Mouse (Mus musculus) small intestine, adult 2 months (tissue): ENCODE measurements at regions not wholly inside any gene's neighbourhood (a gene's known extent, or its start where the extent isn't known, plus 50 kb on each side); places are given as distances from the start of the nearest gene placed in this dataset.

Source experiments
- H3K27ac ChIP-seq: fragments of 200-500 bp; 2 replicates; pipeline ENCODE4 v1.5.1; 2012; ENCODE audit warnings: low read depth, low read length, control low read depth, inconsistent platforms; ENCODE audit not compliant: insufficient read depth
- H3K27me3 ChIP-seq: fragments of 200-500 bp; 2 replicates; pipeline ENCODE4 v1.6.1; 2012; ENCODE audit warnings: mild to moderate bottlenecking, moderate library complexity, low read length, inconsistent platforms; ENCODE audit not compliant: control insufficient read depth, insufficient read depth
- H3K36me3 ChIP-seq: fragments of 200-500 bp; 2 replicates; pipeline ENCODE4 v1.6.1; 2012; ENCODE audit warnings: mild to moderate bottlenecking, low read length, control low read depth, inconsistent platforms; ENCODE audit not compliant: control insufficient read depth, insufficient read depth
- H3K4me1 ChIP-seq: fragments of 200-500 bp; 2 replicates; pipeline ENCODE4 v1.6.1; 2012; ENCODE audit warnings: low read length, inconsistent platforms, mixed read lengths; ENCODE audit not compliant: control insufficient read depth, insufficient read depth, insufficient read length
- H3K4me3 ChIP-seq: fragments of 200-500 bp; 2 replicates; pipeline ENCODE4 v1.5.1; 2012; ENCODE audit warnings: low read depth, mild to moderate bottlenecking, control low read depth, inconsistent platforms, low read length, moderate library complexity
- CTCF ChIP-seq: fragments of 200-500 bp; IDR thresholded peaks from 2 replicates; pipeline ENCODE4 v1.5.1; 2012; ENCODE audit warnings: low read depth, mild to moderate bottlenecking, control low read depth, inconsistent platforms, low read length, moderate library complexity, mixed read lengths; ENCODE audit not compliant: insufficient replicate concordance, insufficient read length; ENCODE audit errors: extremely low read depth
- POLR2A ChIP-seq: fragments of 200-500 bp; IDR thresholded peaks from 2 replicates; pipeline ENCODE4 v1.6.1; 2012; ENCODE audit warnings: low read depth, mild to moderate bottlenecking, control low read depth, inconsistent platforms, low read length, moderate library complexity
- WGBS: fragments of 180-500 bp; shearing (Covaris S2); methylation state at CpG from one replicate; pipeline ENCODE4 v1.1.7; 2018; 5-methylcytosine and 5-hydroxymethylcytosine counted together

DNA sequence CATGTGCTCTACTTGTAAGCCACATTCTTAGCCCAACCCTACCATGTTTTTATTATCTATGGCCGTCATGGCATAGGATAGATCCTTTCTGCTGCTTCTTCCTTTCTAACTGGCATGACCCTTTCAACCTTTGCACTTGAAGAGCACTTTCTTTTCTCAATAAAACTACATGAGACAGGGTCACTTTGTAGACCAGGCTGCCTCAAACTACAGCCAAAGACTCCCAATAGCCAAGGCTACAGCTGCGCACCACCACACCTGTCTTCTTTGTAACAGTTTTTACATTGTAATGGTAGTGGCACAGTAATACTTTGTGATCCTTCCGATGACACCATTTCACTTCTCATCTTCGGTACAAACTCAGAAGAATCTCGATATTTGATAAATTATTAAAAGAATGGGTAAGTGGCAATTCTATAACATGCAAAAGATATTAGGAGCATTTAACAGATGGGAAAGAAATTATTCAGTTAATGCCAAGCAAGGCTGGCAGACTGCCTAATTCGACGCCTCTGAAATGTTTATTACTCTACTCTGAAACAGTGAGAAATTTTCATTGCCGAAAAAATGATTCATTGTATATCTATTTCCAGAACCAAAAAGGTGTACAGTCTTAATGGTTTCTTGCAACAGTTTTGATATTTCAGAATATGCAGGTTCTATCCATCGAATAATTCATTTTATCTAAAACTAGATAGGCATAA is 89.5 kb downstream of the A730009L09Rik start:
- H3K4me1 ChIP-seq, result no peaks in the 10 kb centered on the region
- WGBS, result 88% methylated on average over 9 of the region's 9 CpGs
- no peak overlapping the region for H3K4me3 ChIP-seq
- TF ChIP-seq CTCF, result no peak
- no peak for TF ChIP-seq POLR2A
- H3K36me3 ChIP-seq, result no peaks in the 10 kb centered on the region
- H3K27ac ChIP-seq, result no peak overlapping the region
- H3K27me3 ChIP-seq, result no peaks in the 10 kb centered on the region

DNA sequence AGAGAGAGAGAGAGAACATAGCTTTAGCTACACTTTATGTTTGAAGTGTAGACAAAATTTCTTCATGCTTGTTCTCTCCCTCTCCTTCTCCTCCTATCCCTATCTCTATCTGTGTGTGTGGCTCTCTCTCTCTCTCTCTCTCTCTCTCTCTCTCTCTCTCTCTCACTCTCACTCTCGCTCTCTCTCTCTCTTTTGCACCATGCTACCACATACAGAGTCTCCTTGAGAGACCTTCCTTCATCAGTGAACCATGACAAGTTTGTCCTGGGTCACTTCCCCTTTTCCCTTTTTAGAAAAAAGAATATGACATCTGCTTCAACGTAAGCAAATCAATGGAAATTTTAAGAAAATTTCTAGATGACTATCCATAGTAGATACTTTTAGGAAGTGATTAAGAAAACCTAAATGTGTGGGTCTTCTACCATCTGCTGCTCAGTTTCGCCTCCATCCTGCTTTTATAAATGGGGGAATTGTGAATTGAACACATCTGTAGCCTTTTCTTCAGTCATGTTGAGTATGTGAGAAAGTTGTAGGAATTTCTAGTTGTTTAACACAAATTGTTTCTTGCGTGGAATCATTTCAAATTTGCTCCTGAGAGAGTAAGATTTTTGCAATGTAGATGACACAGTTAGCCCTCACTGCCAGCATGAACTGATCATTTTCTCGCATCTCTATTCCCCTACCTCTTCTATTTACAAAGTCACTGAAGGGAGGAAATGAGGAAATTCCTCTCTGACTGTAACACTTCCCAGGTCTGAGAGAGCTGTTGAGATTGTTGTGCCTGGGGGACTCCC is 91.3 kb downstream of the A730009L09Rik start:
- Histone ChIP-seq H3K27me3 (no peaks in the 10 kb centered on the region), H3K4me1 (no peaks in the 10 kb centered on the region), H3K27ac (no peak overlapping the region), H3K36me3 (no peaks in the 10 kb centered on the region), H3K4me3 (no peak overlapping the region)
- WGBS, result 63% methylated on average over 5 of the region's 5 CpGs
- TF ChIP-seq CTCF, result no peak
- TF ChIP-seq POLR2A, result no peak

GRCm38 (mm10) chr16:84606804-84607095 is 91.8 kb downstream of the A730009L09Rik start:
- 60% methylated on average over 2 of the region's 2 CpGs for WGBS
- no peak overlapping the region for H3K27ac ChIP-seq

GRCm38 (mm10) chr16:84607503-84607902 is 92.6 kb downstream of the A730009L09Rik start:
- no peaks in the 10 kb centered on the region for H3K36me3 ChIP-seq
- H3K4me1 ChIP-seq, result no peaks in the 10 kb centered on the region
- no peak for TF ChIP-seq POLR2A
- no peak for TF ChIP-seq CTCF
- no peak overlapping the region for H3K27ac ChIP-seq
- H3K27me3 ChIP-seq, result no peaks in the 10 kb centered on the region
- no peak overlapping the region for H3K4me3 ChIP-seq
- WGBS, result 79% methylated on average over 6 of the region's 6 CpGs

More at GRCm38 (mm10) chr16:84606804-84607095, 91.8 kb downstream of the A730009L09Rik start:
- Histone ChIP-seq H3K4me1 (no peaks in the 10 kb centered on the region), H3K27me3 (no peaks in the 10 kb centered on the region), H3K4me3 (no peak overlapping the region), H3K36me3 (no peaks in the 10 kb centered on the region)
- TF ChIP-seq CTCF (no peak), POLR2A (no peak)

DNA sequence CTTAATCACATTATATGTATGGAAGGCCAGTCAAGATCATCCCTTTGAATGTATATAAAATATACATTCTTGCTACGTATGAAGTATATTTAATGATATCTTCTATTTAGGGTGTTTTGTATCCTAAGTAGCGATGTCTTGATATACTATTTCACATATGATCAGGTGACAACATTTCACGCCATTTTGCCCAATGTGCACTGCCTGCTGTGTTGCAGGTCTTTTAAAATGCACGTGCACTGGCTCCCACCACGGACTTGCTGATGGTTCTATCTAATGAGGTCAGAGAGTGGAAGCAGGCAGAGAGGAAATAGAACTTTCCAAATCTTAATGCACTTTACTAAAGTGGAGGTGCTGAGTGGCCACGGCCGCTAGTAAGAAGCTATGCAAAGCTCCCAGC is 100.8 kb downstream of the A730009L09Rik start:
- WGBS, result 82% methylated on average over 7 of the region's 7 CpGs
- Histone ChIP-seq H3K4me3 (no peak overlapping the region), H3K27ac (no peak overlapping the region), H3K4me1 (no peaks in the 10 kb centered on the region), H3K36me3 (no peaks in the 10 kb centered on the region), H3K27me3 (no peaks in the 10 kb centered on the region)
- TF ChIP-seq POLR2A (no peak), CTCF (no peak)

DNA sequence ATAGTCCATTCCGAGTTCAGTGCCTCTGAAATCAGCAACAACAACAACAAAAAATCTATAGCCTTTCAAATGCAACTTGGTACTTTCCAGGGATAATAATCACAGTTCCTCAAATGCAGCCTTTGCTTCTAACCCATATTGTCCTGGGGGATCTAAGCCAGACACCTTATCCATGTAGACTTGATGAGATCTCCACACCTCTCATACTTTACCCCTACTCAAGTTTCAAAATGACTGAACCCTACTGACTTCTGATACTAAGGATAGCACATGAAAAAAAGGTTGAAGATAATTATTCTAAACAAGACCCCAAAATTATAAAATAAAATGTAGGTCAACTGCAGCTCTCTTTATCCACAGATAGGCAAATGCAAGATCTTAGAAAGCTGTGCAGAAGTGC is 101.2 kb downstream of the A730009L09Rik start:
- H3K27me3 ChIP-seq, result no peaks in the 10 kb centered on the region
- no peak overlapping the region for H3K27ac ChIP-seq
- no peaks in the 10 kb centered on the region for H3K4me1 ChIP-seq
- H3K36me3 ChIP-seq, result no peaks in the 10 kb centered on the region
- WGBS, result 78% methylated on average over 1 of the region's 1 CpGs
- no peak overlapping the region for H3K4me3 ChIP-seq
- no peak for TF ChIP-seq POLR2A
- TF ChIP-seq CTCF, result no peak

DNA sequence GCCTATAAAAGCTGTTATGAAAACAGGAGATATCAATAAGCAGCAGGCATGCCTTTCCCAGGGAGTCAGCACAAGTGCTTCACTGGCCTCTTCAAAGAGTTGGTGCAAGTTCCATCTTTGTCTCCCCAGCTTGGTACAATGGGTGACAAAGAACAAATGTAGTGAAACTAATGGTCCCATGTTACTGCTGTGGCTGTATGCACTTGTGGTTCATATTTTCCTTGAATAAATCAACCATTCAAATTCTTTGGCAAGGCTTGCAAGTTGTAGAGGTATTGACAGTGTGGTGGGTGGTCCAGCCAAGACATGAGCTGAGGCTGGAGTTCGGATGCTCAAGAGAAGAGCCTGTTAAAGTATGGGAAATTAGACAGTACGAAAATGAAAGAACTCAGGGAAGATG is 103.5 kb downstream of the A730009L09Rik start:
- 77% methylated on average over 2 of the region's 2 CpGs for WGBS
- no peak overlapping the region for H3K4me3 ChIP-seq

More for the DNA sequence above, 103.5 kb downstream of the A730009L09Rik start:
- no peaks in the 10 kb centered on the region for H3K36me3 ChIP-seq
- H3K27me3 ChIP-seq, result no peaks in the 10 kb centered on the region
- no peak overlapping the region for H3K27ac ChIP-seq
- no peaks in the 10 kb centered on the region for H3K4me1 ChIP-seq
- TF ChIP-seq CTCF (no peak), POLR2A (no peak)
